Mouse (Mus musculus) adrenal gland (tissue): ENCODE results near the gene B430305J03Rik.

Experiments
- intact Hi-C: fragments of 180-260 bp; cut with DNase I; formaldehyde crosslinking; loops from one replicate; pipeline ENCODE4 v1.15.1; 2025
- long read RNA-seq, 2 experiments: library from polyadenylated mRNA; unstranded; transcript quantifications; one replicate each; pipeline ENCODE4 v2.0.0; 2020; ENCODE audit warnings: borderline replicate concordance in 1 of 2; ENCODE audit not compliant: insufficient replicate concordance in 1 of 2

The B430305J03Rik gene
- long read RNA-seq, experiment 1: 0 reads
- long read RNA-seq, experiment 2: 0 reads

DNA sequence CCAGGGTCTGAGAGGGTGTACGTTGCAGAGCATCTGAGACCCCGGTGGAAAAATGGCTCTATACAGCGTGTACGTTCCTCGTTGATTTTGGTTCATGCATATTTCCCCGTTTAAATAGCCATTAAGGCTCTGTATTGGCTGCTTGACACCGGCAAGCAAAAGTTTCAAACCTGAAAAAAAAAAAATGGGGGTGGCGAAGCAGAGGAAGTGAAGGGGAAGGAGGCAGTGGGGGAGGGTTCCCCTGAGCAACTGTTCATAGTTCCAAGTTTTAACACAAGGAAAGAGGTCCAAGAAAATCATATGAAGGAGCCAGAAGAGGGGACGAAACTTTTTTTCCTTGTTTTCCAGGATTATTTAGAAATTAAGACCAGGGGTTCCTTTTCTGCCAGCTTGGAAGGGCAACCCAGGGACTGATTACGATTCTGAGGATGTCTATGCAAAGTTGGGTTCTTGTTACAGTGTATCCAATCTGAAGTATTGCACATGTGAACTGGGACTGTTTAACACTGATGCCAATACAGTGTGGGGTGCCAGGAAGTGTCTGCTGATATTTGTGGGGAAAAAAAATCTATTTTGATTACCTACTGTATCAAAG is at the start of gene B430305J03Rik:
Gene B430305J03Rik, minus strand, starts transcription at position 173 of the 595 bp plus-strand sequence.
- intact Hi-C loops: no loop called here

DNA sequence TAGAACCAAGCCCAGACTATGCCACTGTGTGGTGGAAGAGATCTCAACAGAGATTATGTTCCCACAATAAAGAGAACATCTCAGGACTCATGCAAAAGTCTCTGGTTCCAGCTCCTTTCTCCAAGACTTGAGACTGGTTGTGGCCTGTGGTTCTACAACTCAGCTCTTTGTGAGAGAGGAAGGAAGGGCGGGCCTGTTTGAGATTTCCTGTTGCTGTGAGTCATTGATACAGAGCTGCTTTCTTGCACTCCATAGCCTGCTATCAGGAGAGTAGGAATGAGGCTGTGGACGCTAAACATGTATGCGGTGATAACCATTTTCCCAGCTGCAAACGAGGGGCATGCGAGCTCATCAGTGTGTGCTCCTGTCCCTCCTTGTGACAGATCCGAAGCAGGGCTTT is 43.9 kb upstream of the B430305J03Rik start:
- intact Hi-C loops: no loop called here

DNA sequence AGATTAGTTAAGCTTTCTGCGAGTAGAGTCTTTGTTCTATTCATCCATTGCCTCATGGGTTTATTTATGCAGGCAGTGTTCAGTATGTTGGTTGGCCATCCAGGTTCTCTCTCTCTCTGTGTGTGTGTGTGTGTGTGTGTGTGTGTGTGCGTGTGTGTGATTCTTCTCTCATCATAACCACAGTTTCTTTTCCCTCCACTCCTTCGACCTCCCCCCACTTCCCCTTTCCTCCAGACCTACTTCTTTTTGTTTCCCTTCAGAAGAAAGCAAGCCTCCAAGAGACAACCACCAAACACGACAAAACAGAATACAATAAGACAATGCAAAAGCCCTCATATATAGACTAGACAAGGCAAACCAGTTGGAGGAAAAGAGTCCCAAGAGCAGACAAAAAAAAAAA is 41.2 kb upstream of the B430305J03Rik start:
- intact Hi-C loops: no loop called here

DNA sequence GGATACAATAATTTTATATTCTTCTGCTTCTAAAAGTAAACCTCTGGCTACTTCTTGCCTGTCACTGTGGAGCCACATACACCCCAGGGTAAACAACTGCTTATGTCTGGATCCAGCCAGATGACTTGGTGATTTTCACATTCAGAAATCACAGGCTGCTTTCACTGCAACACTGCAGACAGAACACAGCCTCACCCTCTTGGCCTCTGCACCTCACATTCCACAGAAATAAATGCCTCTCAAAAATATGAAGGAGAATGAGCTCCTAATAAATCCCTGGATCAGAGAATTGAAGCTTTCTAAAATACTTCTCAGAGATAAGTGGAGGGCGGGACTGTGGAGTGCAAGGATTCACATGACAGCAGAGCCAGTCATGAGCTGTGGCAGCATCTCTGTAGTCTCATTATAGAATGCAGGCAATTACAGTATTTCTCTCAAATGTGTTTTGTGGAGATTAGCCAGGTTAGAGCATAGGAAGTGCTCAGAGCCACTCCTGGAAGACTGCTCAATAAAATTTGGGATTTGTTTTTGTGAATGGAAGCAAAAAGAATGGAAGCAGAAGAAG is 35.2 kb upstream of the B430305J03Rik start:
- intact Hi-C loops: no loop called here

- intact Hi-C loops: no loop called here
Observed at GRCm38 (mm10) chr3:61396728-61397127, 31.0 kb upstream of the B430305J03Rik start.

- intact Hi-C loops: no loop called here
Observed at GRCm38 (mm10) chr3:61395382-61395781, 29.6 kb upstream of the B430305J03Rik start.

GRCm38 (mm10) chr3:61393520-61393919 is 27.8 kb upstream of the B430305J03Rik start:
- intact Hi-C loops: no loop called here

DNA sequence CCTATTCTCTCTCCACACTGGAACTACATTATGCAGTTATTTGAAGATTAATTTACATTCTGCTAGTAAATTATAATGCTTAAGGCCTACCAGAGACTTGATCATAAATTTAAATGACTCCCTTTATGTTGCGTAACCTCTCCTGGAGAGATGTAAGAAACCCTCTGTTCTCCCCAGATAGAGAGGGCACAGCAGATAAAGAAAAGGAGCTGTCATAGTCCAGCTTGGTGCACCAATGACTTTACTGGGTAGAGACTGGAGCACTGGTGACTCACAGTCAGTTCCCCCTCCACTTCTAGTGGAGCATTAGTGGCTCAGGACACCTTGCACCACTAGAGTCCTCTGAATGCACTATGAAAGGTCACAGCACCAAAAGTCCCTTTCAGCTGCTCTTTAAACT is 27.1 kb upstream of the B430305J03Rik start:
- intact Hi-C loops: no loop called here

DNA sequence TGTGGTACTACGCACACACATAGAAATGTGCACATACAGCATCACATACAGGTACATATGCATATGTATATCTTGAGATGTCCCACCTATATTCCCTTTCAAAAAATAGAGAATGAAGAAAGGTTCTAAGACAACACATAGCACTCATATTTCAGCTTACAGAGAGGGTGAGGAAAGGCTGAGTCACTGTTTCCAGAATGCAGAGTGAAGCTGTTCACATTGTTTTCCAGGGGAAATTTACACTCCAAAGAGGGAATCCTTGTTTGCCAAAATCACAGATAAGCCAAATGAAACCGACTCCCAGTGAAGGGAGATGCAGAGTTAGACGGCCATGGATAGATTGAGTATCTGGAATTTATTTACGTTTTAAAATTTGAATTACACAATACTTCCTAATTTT is 25.8 kb upstream of the B430305J03Rik start:
- intact Hi-C loops: no loop called here

- intact Hi-C loops: no loop called here
Observed at GRCm38 (mm10) chr3:61386368-61386767, 20.6 kb upstream of the B430305J03Rik start.

DNA sequence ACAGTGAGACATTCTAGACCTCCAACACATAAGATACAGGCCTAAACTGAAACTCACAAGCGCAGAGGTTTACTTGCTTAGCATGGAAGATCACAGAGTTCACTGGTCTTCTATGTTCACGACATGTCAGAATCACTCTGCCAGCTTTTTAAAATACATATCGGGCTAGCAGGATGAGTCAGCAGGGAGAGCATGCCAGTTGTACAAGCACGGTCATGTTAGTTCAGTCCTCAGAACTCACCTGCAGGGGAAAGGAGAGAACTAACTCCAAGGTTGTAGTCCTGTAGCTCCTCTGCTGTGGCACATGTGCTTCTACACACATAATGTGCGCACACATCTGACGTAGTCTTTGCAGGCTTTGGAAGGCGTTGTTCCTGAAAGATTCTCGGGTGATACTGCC is 10.2 kb upstream of the B430305J03Rik start:
- intact Hi-C loops: no loop called here

DNA sequence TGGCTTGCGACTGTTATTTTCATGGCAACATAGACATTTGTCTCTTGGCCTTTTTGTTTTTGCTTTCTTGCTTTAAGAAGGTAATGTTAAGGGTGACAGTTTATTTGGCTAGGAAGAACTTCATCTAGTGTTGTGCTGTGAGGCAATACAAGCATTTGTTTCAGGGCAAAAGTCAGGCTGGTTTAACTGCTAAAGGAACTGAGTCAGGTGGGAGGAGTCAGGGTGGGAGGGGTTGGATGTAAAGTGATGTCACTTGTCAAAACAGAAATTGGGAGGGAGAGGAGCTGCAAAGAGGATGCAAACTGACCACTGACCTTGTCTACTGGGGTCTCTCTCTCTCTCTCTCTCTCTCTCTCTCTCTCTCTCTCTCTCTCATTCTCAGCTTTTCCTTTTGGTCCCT is 2.7 kb upstream of the B430305J03Rik start:
- intact Hi-C loops: no loop called here

- intact Hi-C loops: no loop called here
Observed at GRCm38 (mm10) chr3:61364978-61365778, 573 bp downstream of the B430305J03Rik start.

- intact Hi-C loops: no loop called here
Observed at GRCm38 (mm10) chr3:61364661-61364977, 1.1 kb downstream of the B430305J03Rik start.

GRCm38 (mm10) chr3:61363989-61364660 is 1.6 kb downstream of the B430305J03Rik start:
- intact Hi-C loops: no loop called here

- intact Hi-C loops: no loop called here
Observed at GRCm38 (mm10) chr3:61363161-61363988, 2.4 kb downstream of the B430305J03Rik start.

GRCm38 (mm10) chr3:61362821-61363160 is 3.0 kb downstream of the B430305J03Rik start:
- intact Hi-C loops: no loop called here

DNA sequence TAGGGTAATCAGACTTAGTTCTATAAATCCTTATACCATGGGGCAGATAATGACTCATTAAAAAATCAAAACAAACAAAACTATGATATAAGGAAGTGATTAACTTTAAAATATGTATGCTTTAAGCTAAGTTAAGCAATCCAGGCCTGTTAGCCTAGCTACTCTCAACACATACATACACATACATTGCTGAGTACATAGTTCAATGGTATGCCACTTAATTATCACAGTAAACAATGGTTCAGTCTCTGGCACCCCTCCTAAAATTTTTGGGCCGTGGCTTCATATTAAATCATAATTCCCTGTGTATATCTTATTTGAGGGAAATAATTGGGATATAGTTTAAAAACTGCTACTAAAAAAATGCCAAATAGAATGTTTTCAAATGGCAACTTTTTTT is 4.4 kb downstream of the B430305J03Rik start, which contains the start of gene Rap2b:
Gene Rap2b, plus strand, starts transcription at position 301 of the 400 bp plus-strand sequence.
- intact Hi-C loops: no loop called here

GRCm38 (mm10) chr3:61358756-61359293 is 6.9 kb downstream of the B430305J03Rik start:
- intact Hi-C loops: no loop called here

DNA sequence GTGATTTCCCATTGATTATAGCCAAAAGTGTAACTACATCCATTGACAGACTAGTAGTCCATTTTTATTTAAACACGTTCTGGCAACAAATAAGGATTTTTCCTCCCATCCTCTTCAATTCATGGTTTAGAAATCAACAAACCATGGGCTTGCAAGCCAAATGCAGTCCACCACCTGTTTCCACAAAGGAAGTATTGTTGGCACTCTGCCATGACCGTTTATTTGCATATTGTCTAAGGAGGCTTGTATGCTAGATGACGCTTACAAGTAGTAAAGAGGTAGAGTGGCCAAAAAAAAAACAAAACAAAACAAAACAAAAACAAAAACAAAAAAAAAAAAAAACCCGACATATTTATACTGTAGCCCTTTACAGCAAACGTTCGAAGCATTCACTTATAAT is 7.6 kb downstream of the B430305J03Rik start:
- intact Hi-C loops: no loop called here

DNA sequence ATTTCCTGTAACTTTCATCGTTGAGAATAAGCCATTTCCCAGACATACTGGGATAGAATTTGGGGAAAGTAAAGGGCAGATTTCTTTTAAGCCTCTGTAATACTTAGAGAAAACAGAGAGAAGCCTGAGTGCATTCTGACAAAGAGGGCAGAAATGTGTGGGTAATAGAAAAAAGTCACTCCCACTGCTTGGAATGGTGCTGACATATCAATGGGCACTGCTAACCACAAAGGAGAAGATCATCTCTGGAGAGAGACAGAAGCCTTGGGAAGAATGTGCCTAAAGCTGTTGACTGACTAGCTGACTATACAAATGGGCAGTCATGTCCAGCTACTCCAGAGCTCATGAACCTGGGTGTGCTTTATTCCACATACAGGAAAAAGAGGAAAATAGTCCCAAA is 10.3 kb downstream of the B430305J03Rik start:
- intact Hi-C loops: no loop called here
